Mouse (Mus musculus) heart, embryonic 13.5 days (tissue): ENCODE results near the gene Serpinb6d. TPM values are rescaled to one million over a fixed set of nuclear protein-coding genes. Genes with fewer than 3 reads are reported as not detected.

Source experiments
- ATAC-seq: fragments of 200-750 bp; cut with Nextera tagmentation; 2 replicates; pipeline ENCODE4 v1.8.0; 2017; ENCODE audit warnings: moderate TSS enrichment; ENCODE audit not compliant: insufficient number of reproducible peaks, low FRiP score, low TSS enrichment; ENCODE audit errors: extremely low read depth
- H3K27ac ChIP-seq: fragments of 300-500 bp; sonication (generic); replicated peaks from 2 replicates; pipeline ENCODE4 v1.5.1; 2015; ENCODE audit warnings: moderate library complexity, mild to moderate bottlenecking, inconsistent platforms
- H3K27me3 ChIP-seq: fragments of 300-500 bp; sonication (generic); replicated peaks from 2 replicates; pipeline ENCODE4 v1.6.1; 2015; ENCODE audit warnings: mild to moderate bottlenecking, inconsistent platforms
- H3K36me3 ChIP-seq: fragments of 300-500 bp; sonication (generic); 2 replicates; pipeline ENCODE4 v1.6.1; 2015; ENCODE audit warnings: mild to moderate bottlenecking, inconsistent platforms
- H3K4me1 ChIP-seq: fragments of 300-500 bp; sonication (generic); 2 replicates; pipeline ENCODE4 v1.6.1; 2015; ENCODE audit warnings: inconsistent platforms
- H3K4me2 ChIP-seq: fragments of 300-500 bp; sonication (generic); 2 replicates; pipeline ENCODE4 v1.6.1; 2015; ENCODE audit warnings: inconsistent platforms, mild to moderate bottlenecking, moderate library complexity
- H3K4me3 ChIP-seq: fragments of 300-500 bp; sonication (generic); 2 replicates; pipeline ENCODE4 v1.5.1; 2015; ENCODE audit warnings: moderate library complexity, mild to moderate bottlenecking, inconsistent platforms
- H3K9ac ChIP-seq: fragments of 300-500 bp; sonication (generic); 2 replicates; pipeline ENCODE4 v1.6.1; 2015; ENCODE audit warnings: inconsistent platforms, mild to moderate bottlenecking, moderate library complexity
- H3K9me3 ChIP-seq: fragments of 300-500 bp; sonication (generic); 2 replicates; pipeline ENCODE4 v1.6.1; 2016; ENCODE audit warnings: inconsistent platforms
- WGBS: fragments of 180-500 bp; shearing (Covaris S2); methylation state at CpG from one replicate; pipeline ENCODE4 v1.1.7; 2015; ENCODE audit warnings: mixed read lengths; 5-methylcytosine and 5-hydroxymethylcytosine counted together
- polyA plus RNA-seq: library from polyadenylated mRNA; unstranded; fragments of >200 nt; fragmentation: Nextera tagmentation; extraction: Ambion mirVana; gene quantifications from 2 replicates; pipeline ENCODE4 v1.2.1, GENCODE M21; 2015

The Serpinb6d gene
- not detected in 2 replicates for polyA plus RNA-seq

DNA sequence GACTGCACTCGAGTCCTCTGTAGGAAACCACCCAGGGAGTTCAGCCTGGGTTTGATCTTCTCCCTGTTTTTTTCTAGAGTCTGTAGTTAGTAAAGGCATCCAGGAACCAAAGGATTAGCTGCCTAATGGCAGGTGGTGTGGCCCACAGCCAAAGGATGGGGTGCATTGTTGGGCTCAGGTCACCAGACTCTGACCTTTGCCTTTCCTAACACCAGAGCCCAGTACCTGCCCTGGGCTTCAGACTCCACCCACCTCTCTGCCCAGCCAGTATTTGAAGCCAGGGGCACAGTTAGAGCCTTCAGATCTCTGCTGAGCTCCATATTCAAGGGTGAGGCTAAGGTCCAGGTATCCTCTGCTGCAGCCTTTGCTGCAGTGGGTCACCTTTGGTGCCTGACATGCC is at the start of gene Serpinb6d:
Gene Serpinb6d, plus strand, starts transcription at position 301 of the 400 bp plus-strand sequence.
- no peak for ATAC-seq
- no peaks in the 10 kb centered on the region for H3K4me1 ChIP-seq
- no peak within 1 kb of the TSS for H3K4me3 ChIP-seq
- no peak within 1 kb of the TSS for H3K9ac ChIP-seq
- no peaks in the 10 kb centered on the region for H3K27me3 ChIP-seq
- no peak within 1 kb of the TSS for H3K27ac ChIP-seq
- no peaks in the 10 kb centered on the region for H3K36me3 ChIP-seq
- H3K4me2 ChIP-seq = no peak within 1 kb of the TSS
- WGBS = 42% methylated on average over 1 of the region's 1 CpGs
- peaks cover 7% of the 10 kb centered on the region for H3K9me3 ChIP-seq

DNA sequence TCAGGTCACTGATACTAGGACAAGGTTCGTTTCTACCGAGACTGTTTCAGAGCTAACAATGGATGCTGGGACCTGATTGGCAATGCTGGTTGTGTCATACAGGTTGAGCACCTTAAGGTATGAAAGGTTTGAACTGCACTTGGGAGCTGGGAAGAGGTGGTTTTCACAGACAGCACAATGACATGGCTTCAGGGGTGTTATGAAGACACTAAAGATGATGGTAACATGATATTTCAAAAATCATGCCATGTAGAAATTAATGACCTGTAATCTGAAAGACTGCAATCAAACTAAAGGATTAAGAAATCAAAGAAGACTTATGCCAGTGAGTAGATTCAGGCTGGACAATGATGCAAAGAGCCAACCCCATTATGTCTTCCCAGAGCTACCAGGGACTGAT is 38.3 kb upstream of the Serpinb6d start:
- H3K27ac ChIP-seq = no peak overlapping the region
- H3K36me3 ChIP-seq = no peaks in the 10 kb centered on the region
- H3K9ac ChIP-seq = no peak overlapping the region
- no peak for ATAC-seq
- no peaks in the 10 kb centered on the region for H3K4me1 ChIP-seq
- H3K4me3 ChIP-seq = no peak overlapping the region
- WGBS = 76% methylated on average over 2 of the region's 2 CpGs
- H3K4me2 ChIP-seq = no peak overlapping the region
- H3K9me3 ChIP-seq = peaks cover 21% of the 10 kb centered on the region
- no peaks in the 10 kb centered on the region for H3K27me3 ChIP-seq

DNA sequence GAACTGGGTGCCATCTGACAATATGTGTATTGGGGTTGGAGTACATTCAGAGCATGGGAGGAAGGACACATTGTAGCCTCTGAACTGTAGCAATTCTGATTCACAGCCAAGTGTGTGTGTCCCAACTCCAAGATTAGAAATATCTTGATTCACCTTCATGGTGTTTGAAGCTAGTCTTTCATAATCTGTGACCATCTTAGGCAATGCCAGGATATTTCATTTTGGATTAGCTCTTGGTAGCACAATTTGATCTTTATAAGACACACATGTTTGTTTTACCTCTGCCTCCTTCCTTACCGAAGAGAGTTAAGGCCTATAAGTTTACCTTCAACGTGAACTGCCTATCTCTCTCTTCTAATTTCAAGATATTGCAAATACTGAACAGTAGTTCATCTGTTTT is 18.7 kb upstream of the Serpinb6d start:
- Histone ChIP-seq H3K4me3 (no peak overlapping the region), H3K36me3 (no peaks in the 10 kb centered on the region), H3K4me2 (no peak overlapping the region), H3K27ac (no peak overlapping the region), H3K9me3 (0 out of 2 replicates have a peak, but pooled peaks cover 5% of the 10 kb centered on the region), H3K4me1 (no peaks in the 10 kb centered on the region), H3K27me3 (no peaks in the 10 kb centered on the region), H3K9ac (no peak overlapping the region)
- WGBS = 57% methylated on average over 2 of the region's 2 CpGs
- no peak for ATAC-seq

DNA sequence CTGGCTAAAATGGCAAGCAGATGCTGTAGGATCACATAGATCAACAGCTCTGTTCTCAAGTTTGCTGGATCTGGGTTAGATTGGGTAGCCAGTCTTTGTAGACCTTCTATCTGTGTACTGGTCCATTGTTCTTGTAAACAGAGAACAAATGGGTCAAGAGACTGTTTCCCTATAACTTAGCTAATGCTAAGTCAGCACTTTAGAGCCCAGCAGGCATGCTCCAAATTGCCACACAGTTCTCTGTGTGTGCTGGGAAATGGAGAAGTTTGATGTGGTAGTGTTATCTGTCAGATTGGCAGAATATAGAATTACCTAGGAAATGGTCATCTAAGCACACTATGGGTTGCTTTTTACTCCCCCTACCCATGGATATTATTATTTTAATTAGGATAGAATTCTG is 1.3 kb downstream of the Serpinb6d start:
- Histone ChIP-seq H3K27ac (no peak overlapping the region), H3K9ac (no peak overlapping the region), H3K9me3 (peaks cover 7% of the 10 kb centered on the region), H3K27me3 (no peaks in the 10 kb centered on the region), H3K4me1 (no peaks in the 10 kb centered on the region), H3K4me3 (no peak overlapping the region), H3K4me2 (no peak overlapping the region), H3K36me3 (no peaks in the 10 kb centered on the region)
- ATAC-seq = no peak

DNA sequence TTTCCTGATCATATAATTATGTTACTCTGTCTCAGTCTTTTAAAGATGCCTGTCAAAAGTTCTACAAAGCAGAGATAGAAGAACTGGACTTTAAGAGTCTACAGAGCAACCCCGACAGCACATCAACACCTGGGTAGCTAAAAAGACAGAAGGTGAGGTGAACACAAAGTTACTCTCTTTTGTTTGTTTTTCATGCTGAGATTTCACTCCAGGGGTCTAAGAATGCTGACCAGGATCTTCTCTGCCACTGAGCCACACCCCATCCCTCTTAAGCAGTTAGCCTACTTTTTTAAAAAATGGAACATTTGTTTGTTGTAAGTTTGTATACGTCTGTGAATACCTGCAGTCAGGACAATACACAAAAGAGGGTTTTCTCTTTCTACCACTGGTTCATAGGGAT is 59.1 kb downstream of the Serpinb6d start:
- no peak overlapping the region for H3K4me3 ChIP-seq
- ATAC-seq = no peak
- peaks cover 8% of the 10 kb centered on the region; the same call in 1 of the 2 replicates for H3K9me3 ChIP-seq
- H3K9ac ChIP-seq = no peak overlapping the region
- no peaks in the 10 kb centered on the region for H3K36me3 ChIP-seq
- no peaks in the 10 kb centered on the region for H3K27me3 ChIP-seq
- no peak overlapping the region for H3K27ac ChIP-seq
- H3K4me2 ChIP-seq = no peak overlapping the region
- no peaks in the 10 kb centered on the region for H3K4me1 ChIP-seq
- WGBS = 60% methylated on average over 2 of the region's 2 CpGs

Other genes starting within 250 kb of the Serpinb6d start
- not detected in 2 replicates for gene Serpinb9g, start 176.6 kb upstream of the Serpinb6d start, polyA plus RNA-seq
- not detected in 2 replicates for gene Serpinb6e, start 182.0 kb downstream of the Serpinb6d start, polyA plus RNA-seq
- not detected in 2 replicates for gene Serpinb6c, start 244.3 kb downstream of the Serpinb6d start, polyA plus RNA-seq